ENCODE assay signal across 11 mouse cellular contexts in the genomic region with DNA sequence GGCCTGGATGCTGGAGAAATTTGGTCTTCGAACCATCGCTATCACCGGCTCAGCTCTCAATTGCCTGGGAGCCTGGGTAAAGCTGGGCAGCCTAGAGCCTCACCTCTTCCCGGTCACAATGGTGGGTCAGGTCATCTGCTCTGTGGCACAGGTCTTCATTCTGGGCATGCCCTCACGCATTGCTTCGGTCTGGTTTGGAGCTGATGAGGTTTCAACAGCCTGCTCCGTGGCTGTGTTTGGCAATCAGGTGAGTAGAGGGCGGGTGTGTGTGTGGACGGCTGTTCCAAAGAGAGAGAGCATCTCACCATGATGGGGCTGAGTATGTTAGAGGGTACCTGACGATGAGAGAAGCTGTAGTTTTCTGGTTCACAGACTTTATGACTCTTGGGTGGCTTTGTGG. TPM values are rescaled to one million over a fixed set of nuclear protein-coding genes. Genes with fewer than 3 reads are reported as not detected.
DNase-seq lines count a peak whose midpoint lies in the region; ATAC-seq lines count a peak whose summit lies in the region.
"Had no signal": no experiment of that assay in that cellular context is flagged by ENCODE, and none has a peak within 500 bp of the region (broad histone marks: within the 10 kb centered on the region; RNA-seq: fewer than 3 reads in every experiment).

No protein-coding gene starts in this region.

- no peak overlapping the region for H3K27ac ChIP-seq in heart, embryonic 16.5 days (ENCODE audit: low read length)
- no peak overlapping the region for H3K27ac ChIP-seq in midbrain, embryonic 13.5 days
- H3K27ac ChIP-seq in midbrain, embryonic 16.5 days (ENCODE audit: low read length): no peak overlapping the region
- H3K27ac ChIP-seq in liver, embryonic 13.5 days: no peak overlapping the region
- H3K27ac ChIP-seq in stomach, embryonic 15.5 days: no peak overlapping the region

- peaks cover 6% of the 10 kb centered on the region; the same call in 1 of the 2 replicates for H3K4me1 ChIP-seq in heart, embryonic 16.5 days (ENCODE audit: control insufficient read depth, insufficient read depth, low read length)
- H3K4me1 ChIP-seq in midbrain, embryonic 13.5 days (replicated peaks): peaks cover 15% of the 10 kb centered on the region
- H3K4me1 ChIP-seq in midbrain, embryonic 16.5 days (ENCODE audit: control insufficient read depth, insufficient read depth, low read length): peaks cover 8% of the 10 kb centered on the region
- no peaks in the 10 kb centered on the region; the same call in none of the 2 replicates for H3K4me1 ChIP-seq in liver, embryonic 13.5 days (replicated peaks)
- H3K4me1 ChIP-seq in stomach, embryonic 15.5 days: peaks cover 8% of the 10 kb centered on the region; the same call in 1 of the 2 replicates

- H3K9me3 ChIP-seq in heart, embryonic 16.5 days (replicated peaks; ENCODE audit: control insufficient read depth, low read length): no peaks in the 10 kb centered on the region
- no peaks in the 10 kb centered on the region for H3K9me3 ChIP-seq in midbrain, embryonic 13.5 days
- H3K9me3 ChIP-seq in midbrain, embryonic 16.5 days (replicated peaks; ENCODE audit: control insufficient read depth, low read length, poor library complexity, severe bottlenecking): no peaks in the 10 kb centered on the region
- no peaks in the 10 kb centered on the region for H3K9me3 ChIP-seq in liver, embryonic 13.5 days (replicated peaks)
- no peaks in the 10 kb centered on the region for H3K9me3 ChIP-seq in stomach, embryonic 15.5 days

- no peaks in the 10 kb centered on the region for H3K36me3 ChIP-seq in heart, embryonic 16.5 days (ENCODE audit: control insufficient read depth, insufficient read depth)
- H3K36me3 ChIP-seq in midbrain, embryonic 13.5 days: no peaks in the 10 kb centered on the region
- no peaks in the 10 kb centered on the region for H3K36me3 ChIP-seq in midbrain, embryonic 16.5 days (ENCODE audit: control insufficient read depth, insufficient read depth, low read length)
- H3K36me3 ChIP-seq in liver, embryonic 13.5 days: no peaks in the 10 kb centered on the region
- H3K36me3 ChIP-seq in stomach, embryonic 15.5 days: no peaks in the 10 kb centered on the region

- peak overlapping the region; percentile 66 for H3K4me3 ChIP-seq in heart, embryonic 16.5 days (ENCODE audit: low read length)
- H3K4me3 ChIP-seq in midbrain, embryonic 13.5 days (replicated peaks): 0 out of 2 replicates have a peak overlapping the region, but pooled peaks have one; percentile 43
- H3K4me3 ChIP-seq in midbrain, embryonic 16.5 days (ENCODE audit: low read depth, low read length): no peak overlapping the region
- H3K4me3 ChIP-seq in liver, embryonic 13.5 days (replicated peaks): peak overlapping the region; percentile 51
- H3K4me3 ChIP-seq in stomach, embryonic 15.5 days (replicated peaks): no peak overlapping the region

- no peak for ATAC-seq in heart, embryonic 16.5 days (replicated peaks; ENCODE audit: extremely low read depth, insufficient read depth, low FRiP score)
- ATAC-seq in midbrain, embryonic 13.5 days: no peak
- no peak for ATAC-seq in midbrain, embryonic 16.5 days
- ATAC-seq in liver, embryonic 13.5 days (ENCODE audit: low read depth): 0 out of 2 replicates have a peak, but pooled peaks have one; percentile 19
- ATAC-seq in stomach, embryonic 15.5 days (ENCODE audit: insufficient read depth, low FRiP score, low read depth): no peak
- ATAC-seq in megakaryocyte-erythroid progenitor cell, adult 5-6 weeks (replicated peaks; ENCODE audit: low FRiP score, low TSS enrichment, poor library complexity, severe bottlenecking): no peak

- H3K27me3 ChIP-seq in heart, embryonic 16.5 days (ENCODE audit: control insufficient read depth, insufficient read depth, low read length): no peaks in the 10 kb centered on the region
- H3K27me3 ChIP-seq in midbrain, embryonic 13.5 days: peaks cover 25% of the 10 kb centered on the region
- H3K27me3 ChIP-seq in midbrain, embryonic 16.5 days (ENCODE audit: control insufficient read depth, insufficient read depth, low read depth, low read length): peaks cover 14% of the 10 kb centered on the region
- peaks cover 28% of the 10 kb centered on the region for H3K27me3 ChIP-seq in liver, embryonic 13.5 days
- 0 out of 2 replicates have a peak, but pooled peaks cover 7% of the 10 kb centered on the region for H3K27me3 ChIP-seq in stomach, embryonic 15.5 days (replicated peaks)

- WGBS in heart, embryonic 16.5 days: 78% methylated on average over 10 of the region's 10 CpGs
- WGBS in midbrain, embryonic 13.5 days: 89% methylated on average over 10 of the region's 10 CpGs
- WGBS in midbrain, embryonic 16.5 days: 92% methylated on average over 10 of the region's 10 CpGs
- 63% methylated on average over 10 of the region's 10 CpGs for whole genome bisulfite sequencing in liver, embryonic 13.5 days (ENCODE audit: insufficient replicate concordance)
- WGBS in stomach, embryonic 15.5 days: 77% methylated on average over 10 of the region's 10 CpGs

- DNase-seq in heart, adult 8-10 months (ENCODE audit: low spot score): no peak
- no peak for DNase-seq in liver, embryonic 13.5 days
- no peak for DNase-seq in urinary bladder, adult 2 months (ENCODE audit: low spot score)
- DNase-seq: cerebellum, postnatal 25 days; right cerebral cortex, postnatal 14 days had no signal

- H3K9ac ChIP-seq in heart, embryonic 16.5 days (ENCODE audit: low read length): no peak overlapping the region
- H3K9ac ChIP-seq in midbrain, embryonic 13.5 days (replicated peaks): no peak overlapping the region
- no peak overlapping the region for H3K9ac ChIP-seq in midbrain, embryonic 16.5 days (ENCODE audit: low read depth, low read length)
- no peak overlapping the region for H3K9ac ChIP-seq in liver, embryonic 13.5 days
- no peak overlapping the region for H3K9ac ChIP-seq in stomach, embryonic 15.5 days

- H3K4me2 ChIP-seq in heart, embryonic 16.5 days (ENCODE audit: low read depth, low read length): peak overlapping the region; percentile 100
- H3K4me2 ChIP-seq in midbrain, embryonic 13.5 days (replicated peaks): peak overlapping the region; percentile 83; the same call in 1 of the 2 replicates
- H3K4me2 ChIP-seq in midbrain, embryonic 16.5 days (ENCODE audit: low read length): no peak overlapping the region; the same call in 1 of the 2 replicates
- H3K4me2 ChIP-seq in liver, embryonic 13.5 days: peak overlapping the region; percentile 72
- peak overlapping the region; percentile 95; the same call in 1 of the 2 replicates for H3K4me2 ChIP-seq in stomach, embryonic 15.5 days

RNA-seq across cellular contexts. Expression of a gene that starts 1.0 kb away (rescaled TPM):
- polyA plus RNA-seq in heart, embryonic 16.5 days (2015; fragmentation: Nextera tagmentation; extraction: Ambion mirVana): 10.4 and 11.0 TPM in 2 replicates
- 1 to 10 TPM; 1.9 to 2.6 (median 2.3) TPM for total RNA-seq in heart, adult 8-10 months (2022)
- polyA plus RNA-seq in midbrain, embryonic 13.5 days (2015; fragmentation: Nextera tagmentation; extraction: Ambion mirVana): 3.5 and 4.4 TPM in 2 replicates
- polyA plus RNA-seq in midbrain, embryonic 16.5 days (2015; fragmentation: Nextera tagmentation; extraction: Ambion mirVana): 5.5 and 5.8 TPM in 2 replicates
- 3.8 and 5.4 TPM in 2 replicates for polyA plus RNA-seq in liver, embryonic 13.5 days (2015; fragmentation: Nextera tagmentation; extraction: Ambion mirVana)
- polyA plus RNA-seq in stomach, embryonic 15.5 days (2015; fragmentation: Nextera tagmentation; extraction: Ambion mirVana): 2.0 and 2.2 TPM in 2 replicates
- polyA plus RNA-seq in urinary bladder, adult 2 months (2012; rRNA removed): 5.9 and 6.0 TPM in 2 replicates
- total RNA-seq in megakaryocyte-erythroid progenitor cell, adult 5-6 weeks (2014; fragmentation: Nextera tagmentation): not detected in 2 replicates
- not detected in 2 replicates for total RNA-seq in megakaryocyte-erythroid progenitor cell, adult 5-6 weeks (2017)
- total RNA-seq: MEL had no signal

Comparison
In these comparisons a context has a peak if more than half of its experiments do, and no peak if none do; other contexts are left out.
1. H3K4me3 ChIP-seq: peak in heart, embryonic 16.5 days (single experiment), midbrain, embryonic 13.5 days (single experiment) and liver, embryonic 13.5 days (single experiment); none in midbrain, embryonic 16.5 days (single experiment) and stomach, embryonic 15.5 days (single experiment).